Mouse (Mus musculus) neural tube, embryonic 14.5 days (tissue): ENCODE measurements at regions not wholly inside any gene's neighbourhood (a gene's known extent, or its start where the extent isn't known, plus 50 kb on each side); places are given as distances from the start of the nearest gene placed in this dataset.

Experiments
- ATAC-seq: fragments of 200-750 bp; cut with Nextera tagmentation; 2 replicates; pipeline ENCODE4 v1.8.0; 2017; ENCODE audit warnings: low read depth, mild to moderate bottlenecking, moderate TSS enrichment, moderate library complexity
- H3K27ac ChIP-seq: fragments of 300-500 bp; sonication (generic); 2 replicates; pipeline ENCODE4 v1.5.1; 2014; ENCODE audit warnings: low read depth, mild to moderate bottlenecking, control low read depth, low read length, moderate library complexity, mixed read lengths
- H3K27me3 ChIP-seq: fragments of 300-500 bp; sonication (generic); 2 replicates; pipeline ENCODE4 v1.6.1; 2014; ENCODE audit warnings: low read length; ENCODE audit not compliant: control insufficient read depth, insufficient read depth
- H3K36me3 ChIP-seq: fragments of 300-500 bp; sonication (generic); 2 replicates; pipeline ENCODE4 v1.6.1; 2014; ENCODE audit warnings: low read length, mixed read lengths; ENCODE audit not compliant: control insufficient read depth, insufficient read depth
- H3K4me1 ChIP-seq: fragments of 300-500 bp; sonication (generic); 2 replicates; pipeline ENCODE4 v1.6.1; 2014; ENCODE audit warnings: low read length; ENCODE audit not compliant: control insufficient read depth, insufficient read depth
- H3K4me2 ChIP-seq: fragments of 300-500 bp; sonication (generic); 2 replicates; pipeline ENCODE4 v1.6.1; 2014; ENCODE audit warnings: mild to moderate bottlenecking, low read depth, low read length, control low read depth
- H3K4me3 ChIP-seq: fragments of 300-500 bp; sonication (generic); 2 replicates; pipeline ENCODE4 v1.5.1; 2014; ENCODE audit warnings: low read depth, low read length, control low read depth, mixed read lengths
- H3K9ac ChIP-seq: fragments of 300-500 bp; sonication (generic); replicated peaks from 2 replicates; pipeline ENCODE4 v1.6.1; 2014; ENCODE audit warnings: low read depth, mild to moderate bottlenecking, control low read depth, low read length, mixed read lengths
- H3K9me3 ChIP-seq: fragments of 300-500 bp; sonication (generic); 2 replicates; pipeline ENCODE4 v1.6.1; 2016; ENCODE audit warnings: low read length; ENCODE audit not compliant: control insufficient read depth
- WGBS: fragments of 180-500 bp; shearing (Covaris S2); extraction: QIAGEN DNeasy Blood & Tissue Kit; methylation state at CpG from one replicate; pipeline ENCODE4 v1.1.7; 2014; 5-methylcytosine and 5-hydroxymethylcytosine counted together

GRCm38 (mm10) chr19:49741239-49741638 lies 937.2 kb downstream of the Sorcs1 start:
- 64% methylated on average over 6 of the region's 6 CpGs for WGBS
- no peaks in the 10 kb centered on the region; the same call in 1 of the 2 replicates for H3K4me1 ChIP-seq
- no peaks in the 10 kb centered on the region for H3K36me3 ChIP-seq
- no peaks in the 10 kb centered on the region for H3K9me3 ChIP-seq
- ATAC-seq, result no peak
- no peak overlapping the region for H3K27ac ChIP-seq
- H3K4me3 ChIP-seq, result no peak overlapping the region
- H3K9ac ChIP-seq, result no peak overlapping the region
- no peaks in the 10 kb centered on the region for H3K27me3 ChIP-seq
- no peak overlapping the region for H3K4me2 ChIP-seq

- H3K36me3 ChIP-seq, result no peaks in the 10 kb centered on the region
- no peaks in the 10 kb centered on the region for H3K9me3 ChIP-seq
- H3K4me2 ChIP-seq, result no peak overlapping the region
- H3K4me3 ChIP-seq, result no peak overlapping the region
- no peak overlapping the region for H3K9ac ChIP-seq
- no peaks in the 10 kb centered on the region; the same call in 1 of the 2 replicates for H3K4me1 ChIP-seq
- WGBS, result 45% methylated on average over 13 of the region's 13 CpGs
- no peak overlapping the region; the same call in 1 of the 2 replicates for H3K27ac ChIP-seq
- H3K27me3 ChIP-seq, result no peaks in the 10 kb centered on the region
- ATAC-seq, result no peak
These were observed 938.8 kb downstream of the Sorcs1 start for GRCm38 (mm10) chr19:49739483-49740175.

GRCm38 (mm10) chr19:49697659-49698058 lies 980.8 kb downstream of the Sorcs1 start:
- Histone ChIP-seq H3K27ac (no peak overlapping the region), H3K9ac (no peak overlapping the region), H3K4me2 (no peak overlapping the region), H3K27me3 (no peaks in the 10 kb centered on the region), H3K4me1 (no peaks in the 10 kb centered on the region), H3K36me3 (no peaks in the 10 kb centered on the region), H3K4me3 (no peak overlapping the region), H3K9me3 (no peaks in the 10 kb centered on the region)
- peak; percentile 79; the same call in 1 of the 2 replicates for ATAC-seq
- WGBS, result 51% methylated on average over 1 of the region's 1 CpGs

- Histone ChIP-seq H3K4me2 (no peak overlapping the region), H3K36me3 (no peaks in the 10 kb centered on the region), H3K4me3 (no peak overlapping the region), H3K9me3 (no peaks in the 10 kb centered on the region), H3K4me1 (no peaks in the 10 kb centered on the region), H3K27me3 (no peaks in the 10 kb centered on the region), H3K27ac (no peak overlapping the region), H3K9ac (no peak overlapping the region)
- ATAC-seq, result no peak
- WGBS, result 94% methylated on average over 15 of the region's 15 CpGs
These were observed 992.7 kb downstream of the Sorcs1 start for GRCm38 (mm10) chr19:49685588-49686281.

- H3K4me2 ChIP-seq, result no peak overlapping the region
- ATAC-seq, result no peak
These were observed 997.2 kb downstream of the Sorcs1 start for GRCm38 (mm10) chr19:49681204-49681603.

GRCm38 (mm10) chr19:49680006-49680405 lies 998.4 kb downstream of the Sorcs1 start:
- no peaks in the 10 kb centered on the region for H3K9me3 ChIP-seq
- H3K9ac ChIP-seq, result no peak overlapping the region
- H3K4me2 ChIP-seq, result no peak overlapping the region
- WGBS, result 89% methylated on average over 3 of the region's 3 CpGs
- H3K4me3 ChIP-seq, result no peak overlapping the region
- no peaks in the 10 kb centered on the region for H3K36me3 ChIP-seq
- ATAC-seq, result no peak
- H3K27me3 ChIP-seq, result no peaks in the 10 kb centered on the region
- H3K27ac ChIP-seq, result no peak overlapping the region
- H3K4me1 ChIP-seq, result no peaks in the 10 kb centered on the region

More at GRCm38 (mm10) chr19:49681204-49681603, 997.2 kb downstream of the Sorcs1 start:
- H3K9me3 ChIP-seq, result no peaks in the 10 kb centered on the region
- H3K9ac ChIP-seq, result no peak overlapping the region
- no peak overlapping the region for H3K27ac ChIP-seq
- 31% methylated on average over 3 of the region's 3 CpGs for WGBS
- no peaks in the 10 kb centered on the region for H3K36me3 ChIP-seq
- H3K4me3 ChIP-seq, result no peak overlapping the region
- no peaks in the 10 kb centered on the region for H3K27me3 ChIP-seq
- H3K4me1 ChIP-seq, result no peaks in the 10 kb centered on the region

- Histone ChIP-seq H3K9ac (no peak overlapping the region), H3K27me3 (no peaks in the 10 kb centered on the region), H3K27ac (no peak overlapping the region), H3K4me1 (no peaks in the 10 kb centered on the region), H3K9me3 (no peaks in the 10 kb centered on the region), H3K36me3 (no peaks in the 10 kb centered on the region), H3K4me3 (no peak overlapping the region), H3K4me2 (no peak overlapping the region)
- no peak for ATAC-seq
- WGBS, result 23% methylated on average over 2 of the region's 2 CpGs
These were observed 1002.5 kb downstream of the Sorcs1 start for GRCm38 (mm10) chr19:49675931-49676330.

GRCm38 (mm10) chr19:49629963-49630362 lies 1048.5 kb downstream of the Sorcs1 start:
- Histone ChIP-seq H3K4me2 (no peak overlapping the region), H3K9me3 (no peaks in the 10 kb centered on the region), H3K4me3 (no peak overlapping the region), H3K27ac (no peak overlapping the region), H3K27me3 (no peaks in the 10 kb centered on the region), H3K9ac (no peak overlapping the region), H3K36me3 (no peaks in the 10 kb centered on the region), H3K4me1 (no peaks in the 10 kb centered on the region)
- ATAC-seq, result no peak
- 75% methylated on average over 7 of the region's 7 CpGs for WGBS

- H3K27ac ChIP-seq, result no peak overlapping the region
- H3K4me3 ChIP-seq, result no peak overlapping the region
- no peak overlapping the region for H3K9ac ChIP-seq
- WGBS, result 46% methylated on average over 5 of the region's 5 CpGs
- no peaks in the 10 kb centered on the region for H3K36me3 ChIP-seq
- no peaks in the 10 kb centered on the region for H3K27me3 ChIP-seq
- no peaks in the 10 kb centered on the region for H3K4me1 ChIP-seq
- H3K4me2 ChIP-seq, result no peak overlapping the region
- ATAC-seq, result no peak
- H3K9me3 ChIP-seq, result no peaks in the 10 kb centered on the region
These were observed 1058.5 kb downstream of the Sorcs1 start for GRCm38 (mm10) chr19:49619920-49620319.
